Mouse (Mus musculus) myocyte (in vitro differentiated cells): ENCODE data around the gene Pigz. TPM values are rescaled to one million over a fixed set of nuclear protein-coding genes. Genes with fewer than 3 reads are reported as not detected.
"Not testable (repeated sequence)": the region's sequence is repeated elsewhere in the genome, so short reads cannot be mapped to it uniquely, and the experiment has no call there.

ENCODE experiments used
- H3K27me3 ChIP-seq: one replicate; pipeline ENCODE4 v1.6.1; 2011; ENCODE audit not compliant: control insufficient read depth, insufficient read depth, insufficient read length
- H3K36me3 ChIP-seq: one replicate; pipeline ENCODE4 v1.6.1; 2011; ENCODE audit not compliant: control insufficient read depth, insufficient read depth
- H3K4me2 ChIP-seq: one replicate; pipeline ENCODE4 v1.6.1; 2011; ENCODE audit warnings: low read depth, control low read depth
- H3K4me3 ChIP-seq: one replicate; pipeline ENCODE4 v1.5.1; 2011; ENCODE audit warnings: mild to moderate bottlenecking, control low read depth, moderate library complexity
- H3K79me2 ChIP-seq: one replicate; pipeline ENCODE4 v1.6.1; 2011; ENCODE audit not compliant: control insufficient read depth, insufficient read depth
- H3ac ChIP-seq: one replicate; pipeline ENCODE4 v1.6.1; 2011; ENCODE audit not compliant: control insufficient read depth, insufficient read length
- CEBPB ChIP-seq: IDR thresholded peaks from 2 replicates; pipeline ENCODE4 v1.6.1; 2011; ENCODE audit warnings: mild to moderate bottlenecking, moderate library complexity; ENCODE audit not compliant: poor library complexity, insufficient read depth, severe bottlenecking
- E2F4 ChIP-seq: IDR thresholded peaks from one replicate; pipeline ENCODE4 v1.6.1; 2011; ENCODE audit warnings: mild to moderate bottlenecking, control low read depth, moderate library complexity; ENCODE audit not compliant: insufficient read depth
- MAX ChIP-seq: IDR thresholded peaks from one replicate; pipeline ENCODE4 v1.6.1; 2011; ENCODE audit warnings: low read depth, mild to moderate bottlenecking, control low read depth
- MYOD1 ChIP-seq, 3 experiments: IDR thresholded peaks; one replicate each; pipeline ENCODE4 v1.6.1; 2011; ENCODE audit warnings: control low read depth in 2 of 3, low read depth in 2 of 3, mild to moderate bottlenecking in 2 of 3, moderate library complexity in 1 of 3; ENCODE audit not compliant: insufficient read length in 2 of 3, control insufficient read depth in 1 of 3
- MYOG ChIP-seq, 3 experiments: IDR thresholded peaks; one replicate each; pipeline ENCODE4 v1.6.1; 2011; ENCODE audit warnings: control low read depth in 2 of 3, low read depth in 2 of 3, mild to moderate bottlenecking in 2 of 3; ENCODE audit not compliant: insufficient read length in 2 of 3, control insufficient read depth in 1 of 3, insufficient read depth in 1 of 3
- POLR2A ChIP-seq: IDR thresholded peaks from one replicate; pipeline ENCODE4 v1.6.1; 2011; ENCODE audit warnings: low read depth, mild to moderate bottlenecking, control low read depth, moderate library complexity; ENCODE audit not compliant: insufficient read length
- POLR2AphosphoS2 ChIP-seq: IDR thresholded peaks from one replicate; pipeline ENCODE4 v1.6.1; 2011; ENCODE audit warnings: low read depth, control low read depth; ENCODE audit not compliant: insufficient read length
- REST ChIP-seq: IDR thresholded peaks from one replicate; pipeline ENCODE4 v1.6.1; 2011; ENCODE audit warnings: mild to moderate bottlenecking, control low read depth, moderate library complexity; ENCODE audit not compliant: insufficient read depth, insufficient read length
- SRF ChIP-seq: IDR thresholded peaks from one replicate; pipeline ENCODE4 v1.6.1; 2011; ENCODE audit warnings: low read depth; ENCODE audit not compliant: control insufficient read depth, insufficient read length
- TCF12 ChIP-seq: IDR thresholded peaks from one replicate; pipeline ENCODE4 v1.6.1; 2011; ENCODE audit warnings: mild to moderate bottlenecking, control low read depth; ENCODE audit not compliant: poor library complexity, insufficient read depth, severe bottlenecking
- TCF3 ChIP-seq: IDR thresholded peaks from one replicate; pipeline ENCODE4 v1.6.1; 2011; ENCODE audit warnings: low read depth, control low read depth; ENCODE audit not compliant: insufficient read length
- USF1 ChIP-seq: IDR thresholded peaks from one replicate; pipeline ENCODE4 v1.6.1; 2011; ENCODE audit warnings: low read depth, mild to moderate bottlenecking, control low read depth, moderate library complexity
- polyA plus RNA-seq: library from polyadenylated mRNA; unstranded; fragments of >200 nt; fragmentation: generic; extraction: Trizol; gene quantifications from one replicate; pipeline ENCODE4 v1.2.1, GENCODE M21; 2012; ENCODE audit warnings: missing spikeins

The Pigz gene
- polyA plus RNA-seq, 1 experiment: 0.07 TPM

DNA sequence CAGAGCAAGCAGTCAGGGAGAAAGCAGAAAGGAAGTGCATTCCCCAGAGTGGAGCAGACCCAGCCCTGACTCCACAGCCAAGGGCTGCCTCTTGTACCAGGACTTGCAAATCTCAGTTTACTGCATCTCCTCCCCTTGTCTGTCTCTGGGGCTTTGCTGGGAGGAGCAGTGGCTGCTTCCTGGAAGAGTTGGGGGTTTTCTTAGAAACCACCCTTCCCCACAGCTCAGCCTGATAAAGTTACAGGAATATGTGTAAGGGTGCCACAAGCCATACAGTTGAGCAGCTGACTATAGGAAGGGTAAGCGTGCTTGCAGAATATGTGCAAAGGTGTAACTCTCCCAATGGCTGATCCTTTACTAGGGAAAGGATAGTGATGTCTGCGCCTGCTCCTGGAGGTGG lies 6.9 kb downstream of the Pigz start:
- H3K79me2 ChIP-seq: no peaks in the 10 kb centered on the region
- TF ChIP-seq POLR2A: no peak
- TF ChIP-seq MYOD1 (IDR thresholded peaks at IDR 0.05; ENCODE audit: control insufficient read depth in 1 of 3, insufficient read length in 2 of 3, low read depth in 2 of 3): no peak
- TF ChIP-seq TCF12: no peak
- TF ChIP-seq SRF: no peak
- no peak for TF ChIP-seq POLR2AphosphoS2
- no peak for TF ChIP-seq MYOG (IDR thresholded peaks at IDR 0.05; ENCODE audit: control insufficient read depth in 1 of 3, insufficient read depth in 1 of 3, insufficient read length in 2 of 3, low read depth in 2 of 3)
- no peak for TF ChIP-seq CEBPB
- TF ChIP-seq TCF3: no peak
- no peak for TF ChIP-seq MAX
- no peak for TF ChIP-seq E2F4
- H3ac ChIP-seq: no peak overlapping the region
- no peaks in the 10 kb centered on the region for H3K36me3 ChIP-seq
- no peak overlapping the region for H3K4me3 ChIP-seq
- no peaks in the 10 kb centered on the region for H3K27me3 ChIP-seq
- H3K4me2 ChIP-seq: no peak overlapping the region

GRCm38 (mm10) chr16:31943980-31944379 lies 10.3 kb downstream of the Pigz start:
- Histone ChIP-seq H3ac (no peak overlapping the region), H3K4me2 (no peak overlapping the region), H3K36me3 (no peaks in the 10 kb centered on the region), H3K27me3 (no peaks in the 10 kb centered on the region), H3K4me3 (no peak overlapping the region), H3K79me2 (peaks cover 27% of the 10 kb centered on the region)
- TF ChIP-seq POLR2A (no peak), MYOD1 (IDR thresholded peaks at IDR 0.05; ENCODE audit: control insufficient read depth in 1 of 3, insufficient read length in 2 of 3, low read depth in 2 of 3) (no peak), REST (no peak), CEBPB (no peak), POLR2AphosphoS2 (no peak), MYOG (IDR thresholded peaks at IDR 0.05; ENCODE audit: control insufficient read depth in 1 of 3, insufficient read depth in 1 of 3, insufficient read length in 2 of 3, low read depth in 2 of 3) (no peak), TCF12 (no peak), USF1 (no peak), TCF3 (no peak), SRF (no peak), MAX (no peak), E2F4 (no peak)

DNA sequence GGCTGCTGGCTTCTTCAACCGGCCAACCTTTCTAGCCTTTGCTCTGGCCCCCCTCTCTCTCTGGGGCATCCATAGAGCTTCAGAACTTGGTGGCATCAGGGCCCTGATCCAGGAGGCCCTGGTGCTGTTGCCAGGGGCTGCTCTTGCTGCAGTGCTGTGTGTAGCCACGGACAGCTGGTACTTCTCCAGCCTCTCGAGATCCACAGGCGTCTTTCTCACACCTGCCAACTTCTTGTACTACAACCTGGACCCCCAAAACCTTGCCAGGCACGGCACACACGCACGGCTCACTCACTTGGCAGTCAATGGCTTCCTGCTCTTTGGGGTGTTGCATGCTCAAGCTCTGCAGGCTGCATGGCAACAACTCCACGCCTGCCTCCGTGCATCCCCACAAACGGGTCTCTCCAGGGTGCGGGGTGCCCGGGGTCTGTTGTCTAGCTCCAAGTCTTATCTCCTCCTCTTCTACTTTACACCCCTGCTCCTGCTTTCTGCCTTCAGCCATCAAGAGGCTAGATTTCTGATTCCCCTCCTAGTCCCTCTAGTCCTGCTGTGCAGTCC lies 11.1 kb downstream of the Pigz start:
- peaks cover 35% of the 10 kb centered on the region for H3K79me2 ChIP-seq
- no peak overlapping the region for H3ac ChIP-seq
- no peaks in the 10 kb centered on the region for H3K36me3 ChIP-seq
- H3K27me3 ChIP-seq: no peaks in the 10 kb centered on the region
- H3K4me2 ChIP-seq: no peak overlapping the region
- H3K4me3 ChIP-seq: no peak overlapping the region
- TF ChIP-seq USF1 (no peak), MYOD1 (IDR thresholded peaks at IDR 0.05; ENCODE audit: control insufficient read depth in 1 of 3, insufficient read length in 2 of 3, low read depth in 2 of 3) (no peak), MAX (no peak), TCF3 (no peak), TCF12 (no peak), E2F4 (no peak), REST (no peak), MYOG (IDR thresholded peaks at IDR 0.05; ENCODE audit: control insufficient read depth in 1 of 3, insufficient read depth in 1 of 3, insufficient read length in 2 of 3, low read depth in 2 of 3) (no peak), CEBPB (no peak), POLR2AphosphoS2 (no peak), POLR2A (no peak)

- Histone ChIP-seq H3K79me2 (peaks cover 40% of the 10 kb centered on the region), H3K27me3 (no peaks in the 10 kb centered on the region), H3K4me3 (no peak overlapping the region), H3K4me2 (no peak overlapping the region), H3ac (no peak overlapping the region), H3K36me3 (no peaks in the 10 kb centered on the region)
- no peak for TF ChIP-seq REST
- TF ChIP-seq TCF12: no peak
- TF ChIP-seq MYOD1 (IDR thresholded peaks at IDR 0.05; ENCODE audit: control insufficient read depth in 1 of 3, insufficient read length in 2 of 3, low read depth in 2 of 3): no peak
- TF ChIP-seq E2F4: no peak
- TF ChIP-seq CEBPB: no peak
- no peak for TF ChIP-seq POLR2A
- no peak for TF ChIP-seq USF1
- TF ChIP-seq MAX: no peak
- no peak for TF ChIP-seq POLR2AphosphoS2
- no peak for TF ChIP-seq SRF
These were observed 11.7 kb downstream of the Pigz start for GRCm38 (mm10) chr16:31945372-31945771.

DNA sequence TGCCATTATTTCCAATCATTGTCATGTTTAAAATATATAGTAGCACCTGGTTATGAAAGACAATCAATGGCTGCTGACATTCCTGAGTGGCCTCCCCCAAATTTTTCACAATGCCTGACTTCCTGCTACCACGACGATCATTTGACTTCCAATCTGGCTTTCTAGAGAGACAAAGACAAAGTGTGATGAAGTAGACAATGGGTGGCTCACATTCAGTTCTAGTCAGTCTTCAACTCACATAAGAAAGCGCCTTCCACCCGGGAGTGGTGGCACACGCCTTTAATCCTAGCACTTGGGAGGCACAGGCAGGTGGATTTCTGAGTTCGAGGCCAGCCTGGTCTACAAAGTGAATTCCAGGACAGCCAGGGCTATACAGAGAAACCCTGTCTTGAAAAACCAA lies 12.3 kb downstream of the Pigz start:
- H3K36me3 ChIP-seq, H3K4me2 ChIP-seq, H3K27me3 ChIP-seq, H3ac ChIP-seq, H3K4me3 ChIP-seq: not testable (repeated sequence)
- H3K79me2 ChIP-seq: peaks cover 47% of the 10 kb centered on the region
